Mouse (Mus musculus): ENCODE data around the gene Mcidas. TPM values are rescaled to one million over a fixed set of nuclear protein-coding genes. Genes with fewer than 3 reads are reported as not detected.

Gene Mcidas
- total RNA-seq, 4 experiments from 2014 or later = 0.45 to 0.63 (median 0.60) TPM

Small RNA genes lying within 50 kb of the gene (microRNA-seq; reads per million reads assigned to microRNA genes)
- gene Mir449a = 34.8 to 46.5 reads per million in 2 experiments
- 0 reads per million in 2 experiments for gene Mir449b
- gene Mir449c = 0.25 to 0.64 reads per million in 2 experiments

Other genes with a start within 250 kb of the Mcidas start
- gene Plpp1, start 193.1 kb upstream of the Mcidas start, total RNA-seq (2022) = 10 to 100 TPM; 26.0 to 29.0 (median 28.6) TPM
- 10 to 100 TPM; 43.6 to 53.4 (median 51.7) TPM for gene Mtrex, start 66.4 kb upstream of the Mcidas start, total RNA-seq (2022)
- gene Dhx29, start 66.4 kb upstream of the Mcidas start, total RNA-seq (2022) = 10 to 100 TPM; 22.3 to 25.7 (median 23.6) TPM
- 1 to 10 TPM; 4.3 to 6.1 (median 5.1) TPM for gene Ccno, start 6.0 kb upstream of the Mcidas start, total RNA-seq (2022)
- gene Cdc20b, start 41.3 kb downstream of the Mcidas start, total RNA-seq (2022) = under 1 TPM in 1 of 4 experiments, not detected in 3; 0.51 TPM
- gene Gpx8, start 52.6 kb downstream of the Mcidas start, total RNA-seq (2022) = 1 to 10 TPM; 6.2 to 7.6 (median 6.7) TPM
- gene Gzma, start 107.1 kb downstream of the Mcidas start, total RNA-seq (2022) = not detected
- under 1 TPM in 2 of 4 experiments, not detected in 2; 0.20 to 0.21 TPM for gene Esm1, start 215.8 kb downstream of the Mcidas start, total RNA-seq (2022)
- gene Gzmk, start 232.1 kb downstream of the Mcidas start, total RNA-seq (2022) = under 1 TPM in 3 of 4 experiments, not detected in 1; 0.25 to 0.43 (median 0.38) TPM

Data from layer of hippocampus, adult 8-10 months (tissue).